ENCODE assay signal across 26 mouse cellular contexts in genomic region chr11:8862426-8862825, GRCm38 (mm10).
"Had no signal": no experiment of that assay in that cellular context is flagged by ENCODE, and none has a peak within 500 bp of the region (broad histone marks: within the 10 kb centered on the region; RNA-seq: fewer than 3 reads in every experiment).

No protein-coding gene starts in this region.

- DNase-seq: gastrocnemius, adult 2 months; gastrocnemius, postnatal 10 days; gastrocnemius, postnatal 25 days; heart, adult 2 months; heart, postnatal 10 days; heart, postnatal 4 days; kidney, adult 18-20 months; kidney, adult 8-10 months; kidney, postnatal 14 days; kidney, postnatal 36 days; liver; liver, embryonic 13.5 days had no signal

- H3K27me3 ChIP-seq: heart, embryonic 12.5 days; hindbrain, embryonic 12.5 days; intestine, embryonic 15.5 days; limb, embryonic 12.5 days; liver, embryonic 13.5 days; liver, embryonic 15.5 days had no signal

- H3K9ac ChIP-seq: heart, embryonic 12.5 days; hindbrain, embryonic 12.5 days; hindbrain, embryonic 14.5 days; intestine, embryonic 15.5 days; limb, embryonic 12.5 days; liver, embryonic 13.5 days; liver, embryonic 15.5 days had no signal

- ATAC-seq: hindbrain, embryonic 16.5 days; inflammation-experienced regulatory T-cells, adult 6 months; intestine, embryonic 15.5 days; intestine, postnatal 0 days had no signal

- H3K4me2 ChIP-seq: heart, embryonic 12.5 days; hindbrain, embryonic 12.5 days; hindbrain, embryonic 14.5 days; intestine, embryonic 15.5 days; limb, embryonic 12.5 days; liver, embryonic 11.5 days; liver, embryonic 13.5 days; liver, embryonic 15.5 days had no signal

- H3K36me3 ChIP-seq: heart, embryonic 12.5 days; hindbrain, embryonic 10.5 days; hindbrain, embryonic 12.5 days; intestine, embryonic 15.5 days; limb, embryonic 10.5 days; limb, embryonic 12.5 days; liver, embryonic 13.5 days; liver, embryonic 15.5 days had no signal

- H3K27ac ChIP-seq: gastrocnemius, adult 2 months; heart, adult 2 months; hindbrain, embryonic 10.5 days; hindbrain, embryonic 12.5 days; hindbrain, embryonic 14.5 days; intestine, embryonic 15.5 days; layer of hippocampus, adult 2 months; left cerebral cortex, adult 2 months; limb, embryonic 10.5 days; limb, embryonic 12.5 days; liver, embryonic 13.5 days; liver, embryonic 15.5 days had no signal

- H3K9me3 ChIP-seq: heart, embryonic 12.5 days; hindbrain, embryonic 10.5 days; hindbrain, embryonic 12.5 days; intestine, embryonic 15.5 days; limb, embryonic 10.5 days; limb, embryonic 12.5 days; liver, embryonic 13.5 days; liver, embryonic 15.5 days had no signal

- H3K4me1 ChIP-seq: heart, embryonic 12.5 days; intestine, embryonic 15.5 days; liver, embryonic 13.5 days; liver, embryonic 15.5 days had no signal

- H3K4me3 ChIP-seq: gastrocnemius, adult 2 months; heart, adult 2 months; heart, embryonic 12.5 days; hindbrain, embryonic 10.5 days; hindbrain, embryonic 12.5 days; intestine, embryonic 15.5 days; layer of hippocampus, adult 2 months; left cerebral cortex, adult 2 months; limb, embryonic 10.5 days; limb, embryonic 12.5 days; liver, embryonic 13.5 days; liver, embryonic 15.5 days had no signal
